Mouse (Mus musculus): ENCODE results near the gene L3mbtl2. TPM values are rescaled to one million over a fixed set of nuclear protein-coding genes. Genes with fewer than 3 reads are reported as not detected.

The L3mbtl2 gene
- polyA plus RNA-seq (2015; fragmentation: Nextera tagmentation; extraction: Ambion mirVana), result 12.9 and 17.2 TPM in 2 replicates

GRCm38 (mm10) chr15:81663697-81664561, at the start of gene L3mbtl2:
Gene L3mbtl2, plus strand, starts transcription at chr15:81663889.
- no peaks in the 10 kb centered on the region for H3K27me3 ChIP-seq
- H3K27ac ChIP-seq, result 0 out of 2 replicates have a peak within 1 kb of the TSS, but pooled peaks have one; percentile 26
- H3K4me1 ChIP-seq (replicated peaks), result peaks cover 7% of the 10 kb centered on the region
- WGBS, result under 1% methylated on average over 55 of the region's 55 CpGs
- peaks cover 10% of the 10 kb centered on the region; the same call in 1 of the 2 replicates for H3K36me3 ChIP-seq
- H3K4me2 ChIP-seq, result peak within 1 kb of the TSS; percentile 88
- H3K9me3 ChIP-seq (replicated peaks), result no peaks in the 10 kb centered on the region
- peak; percentile 98 for ATAC-seq (replicated peaks; ENCODE audit: insufficient number of reproducible peaks, insufficient read depth, low FRiP score, low read depth)
- H3K4me3 ChIP-seq, result peak within 1 kb of the TSS; percentile 68
- peak within 1 kb of the TSS; percentile 63 for H3K9ac ChIP-seq

- Histone ChIP-seq H3K27ac (no peak overlapping the region), H3K4me3 (no peak overlapping the region), H3K9me3 (replicated peaks) (no peaks in the 10 kb centered on the region), H3K27me3 (no peaks in the 10 kb centered on the region), H3K4me2 (no peak overlapping the region), H3K36me3 (peaks cover 63% of the 10 kb centered on the region), H3K9ac (no peak overlapping the region), H3K4me1 (replicated peaks) (no peaks in the 10 kb centered on the region)
- 93% methylated on average over 8 of the region's 8 CpGs for WGBS
- ATAC-seq (replicated peaks; ENCODE audit: insufficient number of reproducible peaks, insufficient read depth, low FRiP score, low read depth), result no peak
Measured at GRCm38 (mm10) chr15:81649516-81650455, 13.9 kb upstream of the L3mbtl2 start.

GRCm38 (mm10) chr15:81650636-81651035, 13.1 kb upstream of the L3mbtl2 start:
- Histone ChIP-seq H3K9me3 (replicated peaks) (no peaks in the 10 kb centered on the region), H3K27ac (no peak overlapping the region), H3K4me3 (no peak overlapping the region), H3K27me3 (no peaks in the 10 kb centered on the region), H3K9ac (no peak overlapping the region), H3K4me1 (replicated peaks) (no peaks in the 10 kb centered on the region), H3K4me2 (no peak overlapping the region), H3K36me3 (peaks cover 55% of the 10 kb centered on the region)
- 86% methylated on average over 7 of the region's 7 CpGs for WGBS
- no peak for ATAC-seq (replicated peaks; ENCODE audit: insufficient number of reproducible peaks, insufficient read depth, low FRiP score, low read depth)

- Histone ChIP-seq H3K27me3 (no peaks in the 10 kb centered on the region), H3K4me3 (no peak overlapping the region), H3K27ac (no peak overlapping the region), H3K4me1 (replicated peaks) (peaks cover 7% of the 10 kb centered on the region), H3K4me2 (no peak overlapping the region), H3K9ac (no peak overlapping the region), H3K36me3 (no peaks in the 10 kb centered on the region), H3K9me3 (replicated peaks) (no peaks in the 10 kb centered on the region)
- ATAC-seq (replicated peaks; ENCODE audit: insufficient number of reproducible peaks, insufficient read depth, low FRiP score, low read depth), result no peak
- 91% methylated on average over 2 of the region's 2 CpGs for WGBS
Measured at GRCm38 (mm10) chr15:81661701-81662100, 2.0 kb upstream of the L3mbtl2 start.

- H3K9ac ChIP-seq, result no peak overlapping the region
- 59% methylated on average over 10 of the region's 10 CpGs for WGBS
- H3K4me1 ChIP-seq (replicated peaks), result peaks cover 7% of the 10 kb centered on the region
- ATAC-seq (replicated peaks; ENCODE audit: insufficient number of reproducible peaks, insufficient read depth, low FRiP score, low read depth), result no peak
- peaks cover 4% of the 10 kb centered on the region; the same call in 1 of the 2 replicates for H3K36me3 ChIP-seq
- H3K27ac ChIP-seq, result no peak overlapping the region
- H3K9me3 ChIP-seq (replicated peaks), result no peaks in the 10 kb centered on the region
- H3K4me3 ChIP-seq, result peak overlapping the region; percentile 68
- no peaks in the 10 kb centered on the region for H3K27me3 ChIP-seq
- peak overlapping the region; percentile 88 for H3K4me2 ChIP-seq
Measured at GRCm38 (mm10) chr15:81663281-81663680, 408 bp upstream of the L3mbtl2 start.

- ATAC-seq (replicated peaks; ENCODE audit: insufficient number of reproducible peaks, insufficient read depth, low FRiP score, low read depth), result no peak
- peaks cover 7% of the 10 kb centered on the region for H3K4me1 ChIP-seq (replicated peaks)
- no peaks in the 10 kb centered on the region for H3K9me3 ChIP-seq (replicated peaks)
- no peaks in the 10 kb centered on the region for H3K27me3 ChIP-seq
- H3K4me3 ChIP-seq, result no peak overlapping the region
- H3K36me3 ChIP-seq, result peaks cover 23% of the 10 kb centered on the region
- no peak overlapping the region for H3K4me2 ChIP-seq
- 89% methylated on average over 10 of the region's 10 CpGs for WGBS
- H3K27ac ChIP-seq, result no peak overlapping the region
- no peak overlapping the region for H3K9ac ChIP-seq
Measured at GRCm38 (mm10) chr15:81666957-81667356, 3.3 kb downstream of the L3mbtl2 start.

- no peak for ATAC-seq (replicated peaks; ENCODE audit: insufficient number of reproducible peaks, insufficient read depth, low FRiP score, low read depth)
- Histone ChIP-seq H3K27ac (no peak overlapping the region), H3K9me3 (replicated peaks) (no peaks in the 10 kb centered on the region), H3K36me3 (peaks cover 28% of the 10 kb centered on the region), H3K9ac (no peak overlapping the region), H3K4me2 (no peak overlapping the region), H3K27me3 (no peaks in the 10 kb centered on the region), H3K4me1 (replicated peaks) (no peaks in the 10 kb centered on the region), H3K4me3 (no peak overlapping the region)
- 81% methylated on average over 4 of the region's 4 CpGs for WGBS
Measured at GRCm38 (mm10) chr15:81670231-81670640, 6.5 kb downstream of the L3mbtl2 start.

GRCm38 (mm10) chr15:81676637-81677036, 12.9 kb downstream of the L3mbtl2 start:
- Histone ChIP-seq H3K4me2 (no peak overlapping the region), H3K36me3 (peaks cover 15% of the 10 kb centered on the region), H3K4me1 (replicated peaks) (no peaks in the 10 kb centered on the region), H3K27me3 (no peaks in the 10 kb centered on the region), H3K9ac (no peak overlapping the region), H3K27ac (no peak overlapping the region), H3K9me3 (replicated peaks) (no peaks in the 10 kb centered on the region), H3K4me3 (no peak overlapping the region)
- WGBS, result 53% methylated on average over 3 of the region's 3 CpGs
- ATAC-seq (replicated peaks; ENCODE audit: insufficient number of reproducible peaks, insufficient read depth, low FRiP score, low read depth), result peak; percentile 55; the same call in 1 of the 2 replicates

- peaks cover 40% of the 10 kb centered on the region; the same call in 1 of the 2 replicates for H3K36me3 ChIP-seq
- 94% methylated on average over 4 of the region's 4 CpGs for WGBS
Measured at GRCm38 (mm10) chr15:81680301-81680805, 16.7 kb downstream of the L3mbtl2 start.

GRCm38 (mm10) chr15:81693366-81693966, 29.8 kb downstream of the L3mbtl2 start:
- Histone ChIP-seq H3K4me3 (peak overlapping the region; percentile 65), H3K27ac (no peak overlapping the region), H3K9me3 (replicated peaks) (no peaks in the 10 kb centered on the region), H3K4me2 (peak overlapping the region; percentile 99), H3K9ac (peak overlapping the region; percentile 67), H3K4me1 (replicated peaks) (peaks cover 18% of the 10 kb centered on the region), H3K27me3 (peaks cover 56% of the 10 kb centered on the region), H3K36me3 (no peaks in the 10 kb centered on the region)
- ATAC-seq (replicated peaks; ENCODE audit: insufficient number of reproducible peaks, insufficient read depth, low FRiP score, low read depth), result no peak
- 5% methylated on average over 41 of the region's 41 CpGs for WGBS

More at GRCm38 (mm10) chr15:81680301-81680805, 16.7 kb downstream of the L3mbtl2 start:
- Histone ChIP-seq H3K9ac (no peak overlapping the region), H3K4me1 (replicated peaks) (no peaks in the 10 kb centered on the region), H3K27me3 (no peaks in the 10 kb centered on the region), H3K4me3 (no peak overlapping the region), H3K9me3 (replicated peaks) (no peaks in the 10 kb centered on the region), H3K4me2 (no peak overlapping the region), H3K27ac (no peak overlapping the region)
- ATAC-seq (replicated peaks; ENCODE audit: insufficient number of reproducible peaks, insufficient read depth, low FRiP score, low read depth), result no peak
